Mouse (Mus musculus) ES-Bruce4 (cell line): ENCODE results near the gene Hypk.

Experiments
- CTCF ChIP-seq: IDR thresholded peaks from one replicate; pipeline ENCODE4 v1.8.1; 2011; ENCODE audit warnings: low read depth, low read length
- POLR2A ChIP-seq: IDR thresholded peaks from one replicate; pipeline ENCODE4 v1.8.1; 2011; ENCODE audit warnings: low read length; ENCODE audit not compliant: insufficient read depth

- TF ChIP-seq CTCF (no peak), POLR2A (no peak)
Observed at GRCm38 (mm10) chr2:121474180-121474535, 21.1 kb downstream of the Hypk start.
